Mouse (Mus musculus) ovary, adult 2 months (tissue): ENCODE measurements around the gene Olfr707. TPM values are rescaled to one million over a fixed set of nuclear protein-coding genes. Genes with fewer than 3 reads are reported as not detected.

Experiments
- polyA plus RNA-seq: library from polyadenylated mRNA; depleted of rRNA; stranded (reverse); fragments of >200 nt; gene quantifications from 2 replicates; pipeline ENCODE4 v1.2.3, GENCODE M21; 2012; rRNA removed

Olfr707 gene
- not detected in 2 replicates for polyA plus RNA-seq

GRCm38 (mm10) chr7:106901141-106901540 is at the start of gene Olfr707:
Olfr707 (minus strand) TSS chr7:106901241.

DNA sequence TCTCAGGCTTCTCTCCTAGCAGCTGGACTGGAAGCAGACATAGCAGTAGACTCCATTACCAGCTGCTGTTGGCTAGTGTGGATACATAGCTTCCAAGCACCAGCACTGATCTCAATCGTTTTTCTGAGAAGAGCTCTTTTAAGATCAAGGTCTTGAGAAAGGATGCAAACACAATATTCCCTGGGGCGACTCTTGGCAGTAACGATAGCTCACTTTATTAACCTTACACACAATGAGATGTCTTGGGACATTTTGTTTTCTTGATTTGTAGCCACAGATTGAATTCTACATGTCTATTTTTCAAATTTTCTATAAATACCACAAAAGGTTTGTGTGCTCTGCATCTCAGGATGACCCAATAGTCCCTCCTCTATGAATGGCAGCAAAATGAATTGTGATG is 47.2 kb upstream of the Olfr707 start, which contains the start of gene Olfr710:
Gene Olfr710 (minus strand): TSS at position 101 of the 400 bp plus-strand sequence.

GRCm38 (mm10) chr7:106932119-106932518 is 31.1 kb upstream of the Olfr707 start, which contains the start of gene Olfr709-ps1:
Olfr709-ps1 (minus strand) TSS chr7:106932219.

GRCm38 (mm10) chr7:106907676-106908075 is 6.6 kb upstream of the Olfr707 start, which contains the start of gene Olfr1532-ps1:
Olfr1532-ps1 (plus strand) TSS chr7:106908001.

DNA sequence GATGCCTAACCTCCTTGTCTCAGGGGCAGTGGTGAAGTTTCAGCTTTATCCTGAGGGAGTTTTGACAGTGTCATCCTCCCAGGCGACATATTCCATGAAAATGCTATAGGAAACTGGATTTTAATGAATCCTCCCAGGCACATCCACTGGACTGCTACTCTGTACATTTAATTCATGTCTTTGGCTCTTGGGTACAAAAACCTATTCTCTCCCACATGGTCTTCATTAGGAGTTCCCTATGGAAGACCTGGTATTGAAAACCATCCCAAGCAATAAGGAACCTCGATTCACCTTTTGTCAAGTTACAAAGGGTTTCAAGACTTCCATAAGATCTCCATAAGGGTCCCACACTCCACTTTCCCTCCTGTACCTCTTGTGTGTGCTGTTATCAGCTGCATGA is 13.0 kb downstream of the Olfr707 start, which contains the start of gene Olfr706:
Gene Olfr706 (minus strand): TSS at position 101 of the 400 bp plus-strand sequence.

DNA sequence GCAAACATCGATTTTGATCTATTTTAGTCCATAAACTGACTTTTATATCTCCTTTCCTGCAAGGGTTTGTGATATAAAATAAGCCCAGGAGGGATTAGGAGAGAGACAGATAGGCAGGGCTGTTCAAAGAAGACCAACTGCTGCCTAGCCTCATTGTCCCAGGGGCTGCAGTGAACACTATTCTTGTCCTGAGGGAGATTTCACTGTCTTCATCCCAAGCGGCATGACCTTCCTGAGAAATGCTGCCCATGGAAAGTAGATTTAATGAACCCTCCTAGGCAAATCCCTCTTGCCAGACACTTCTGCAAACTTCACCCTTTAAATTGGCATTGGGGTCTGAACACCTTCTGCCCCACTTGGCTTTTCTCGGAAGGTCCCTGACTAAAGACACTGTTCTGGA is 24.2 kb downstream of the Olfr707 start, which contains the start of gene Olfr705:
Gene Olfr705 (minus strand): TSS at position 101 of the 400 bp plus-strand sequence.

DNA sequence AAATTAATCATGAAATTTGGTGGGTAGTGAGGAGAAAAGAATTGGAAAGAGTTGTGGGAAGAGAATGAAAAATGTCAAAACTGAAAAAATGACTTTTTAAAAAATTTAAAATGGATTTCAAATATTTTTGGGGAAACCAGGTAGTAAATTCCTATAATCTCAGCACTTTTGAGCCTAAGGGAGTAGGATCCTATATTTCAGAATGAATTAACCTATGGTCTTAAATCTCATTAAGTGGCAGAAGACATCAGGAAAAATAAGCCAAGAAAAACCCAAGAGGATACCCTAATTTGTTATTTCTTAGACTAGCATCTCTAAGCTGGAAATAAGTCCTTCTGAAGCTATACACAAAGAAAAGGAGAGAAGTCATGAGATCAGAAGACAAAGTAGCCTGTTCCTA is 38.2 kb downstream of the Olfr707 start, which contains the start of gene Olfr704:
Gene Olfr704 (plus strand): TSS at position 301 of the 400 bp plus-strand sequence.

DNA sequence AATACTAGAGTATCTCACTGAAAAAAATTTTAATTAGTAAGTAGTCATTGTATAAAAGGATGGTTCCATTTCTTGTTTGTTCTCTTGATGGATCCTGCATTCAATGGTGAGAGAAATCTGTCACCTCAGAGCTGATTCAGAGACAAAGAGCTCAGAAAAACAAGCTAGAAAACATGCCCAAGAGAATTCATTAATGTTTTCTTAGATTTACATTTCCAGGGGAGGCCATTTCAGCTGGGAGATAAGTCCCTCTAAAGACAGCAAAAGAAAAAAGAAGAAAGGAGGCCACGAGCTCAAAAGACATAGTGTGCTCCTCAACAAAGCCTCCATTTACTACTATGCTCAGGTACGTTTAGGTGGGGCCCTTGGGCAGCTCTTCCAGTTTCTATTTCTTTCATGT is 58.0 kb downstream of the Olfr707 start, which contains the start of gene Olfr703:
Gene Olfr703 (plus strand): TSS at position 301 of the 400 bp plus-strand sequence.

Other genes with a start within 250 kb of the Olfr707 start
- gene Olfr693, start 220.7 kb downstream of the Olfr707 start, polyA plus RNA-seq = not detected in 2 replicates
- not detected in 2 replicates for gene Olfr694, start 209.4 kb downstream of the Olfr707 start, polyA plus RNA-seq
- not detected in 2 replicates for gene Olfr695, start 184.8 kb downstream of the Olfr707 start, polyA plus RNA-seq
- gene Olfr697, start 158.8 kb downstream of the Olfr707 start, polyA plus RNA-seq = not detected in 2 replicates
- gene Olfr698, start 145.8 kb downstream of the Olfr707 start, polyA plus RNA-seq = not detected in 2 replicates
- not detected in 2 replicates for gene Olfr699, start 108.0 kb downstream of the Olfr707 start, polyA plus RNA-seq
- not detected in 2 replicates for gene Olfr700, start 92.4 kb downstream of the Olfr707 start, polyA plus RNA-seq
- 0.15 TPM in 1 of 2 replicates, not detected in the other for gene Olfr701, start 87.1 kb downstream of the Olfr707 start, polyA plus RNA-seq
- not detected in 2 replicates for gene Olfr702, start 67.3 kb downstream of the Olfr707 start, polyA plus RNA-seq
- not detected in 2 replicates for gene Olfr703, start 57.9 kb downstream of the Olfr707 start, polyA plus RNA-seq
- gene Olfr704, start 38.1 kb downstream of the Olfr707 start, polyA plus RNA-seq = not detected in 2 replicates
- gene Olfr705, start 24.4 kb downstream of the Olfr707 start, polyA plus RNA-seq = not detected in 2 replicates
- not detected in 2 replicates for gene Olfr706, start 13.1 kb downstream of the Olfr707 start, polyA plus RNA-seq
- gene Olfr1532-ps1, start 6.8 kb upstream of the Olfr707 start, polyA plus RNA-seq = not detected in 2 replicates
- not detected in 2 replicates for gene Olfr709-ps1, start 31.0 kb upstream of the Olfr707 start, polyA plus RNA-seq
- not detected in 2 replicates for gene Olfr710, start 47.1 kb upstream of the Olfr707 start, polyA plus RNA-seq
- not detected in 2 replicates for gene Olfr6, start 62.7 kb upstream of the Olfr707 start, polyA plus RNA-seq
- not detected in 2 replicates for gene Olfr711, start 74.2 kb upstream of the Olfr707 start, polyA plus RNA-seq
- gene Olfr2, start 104.8 kb upstream of the Olfr707 start, polyA plus RNA-seq = not detected in 2 replicates
- gene Olfr713, start 129.9 kb upstream of the Olfr707 start, polyA plus RNA-seq = not detected in 2 replicates
- not detected in 2 replicates for gene Olfr714, start 169.7 kb upstream of the Olfr707 start, polyA plus RNA-seq
- not detected in 2 replicates for gene Olfr17, start 192.0 kb upstream of the Olfr707 start, polyA plus RNA-seq
- not detected in 2 replicates for gene Olfr715b, start 209.1 kb upstream of the Olfr707 start, polyA plus RNA-seq
- not detected in 2 replicates for gene Olfr715, start 229.8 kb upstream of the Olfr707 start, polyA plus RNA-seq
- not detected in 2 replicates for gene Olfr716, start 237.1 kb upstream of the Olfr707 start, polyA plus RNA-seq